Mouse (Mus musculus) MEL (cell line): Measurements from ENCODE around the gene Pitpnm3. TPM values are rescaled to one million over a fixed set of nuclear protein-coding genes. Genes with fewer than 3 reads are reported as not detected.

Source experiments
- DNase-seq: peaks from one replicate; pipeline ENCODE4 v3.0.0; 2011; ENCODE audit warnings: low read depth, low spot score
- H3K27ac ChIP-seq: 2 replicates; pipeline ENCODE4 v1.5.1; 2012; ENCODE audit warnings: low read depth, mild to moderate bottlenecking, control low read depth, low read length, moderate library complexity; ENCODE audit not compliant: control insufficient read depth
- H3K27me3 ChIP-seq, 2 experiments: fragments of 150-350 bp in 1 of 2; sonication (generic) in 1 of 2; 2 replicates each; pipeline ENCODE4 v1.6.1; 2012; ENCODE audit warnings: low read length in 2 of 2, mild to moderate bottlenecking in 2 of 2, improper control_type of control experiment in 1 of 2, moderate library complexity in 1 of 2; ENCODE audit not compliant: insufficient read depth in 2 of 2, control insufficient read depth in 1 of 2
- H3K36me3 ChIP-seq, 2 experiments: 2 replicates each; pipeline ENCODE4 v1.6.1; 2012 to 2014; ENCODE audit warnings: low read length in 2 of 2, improper control_type of control experiment in 1 of 2, inconsistent platforms in 1 of 2, mild to moderate bottlenecking in 1 of 2; ENCODE audit not compliant: insufficient read depth in 2 of 2, control insufficient read depth in 1 of 2
- H3K4me1 ChIP-seq, 2 experiments: fragments of 150-350 bp in 1 of 2; sonication (generic) in 1 of 2; 2 replicates each; pipeline ENCODE4 v1.6.1; 2012; ENCODE audit warnings: low read length in 2 of 2, improper control_type of control experiment in 1 of 2, mild to moderate bottlenecking in 1 of 2; ENCODE audit not compliant: insufficient read depth in 2 of 2, control insufficient read depth in 1 of 2
- H3K4me3 ChIP-seq, 2 experiments: fragments of 150-350 bp in 1 of 2; sonication (generic) in 1 of 2; 2 replicates each; pipeline ENCODE4 v1.5.1; 2012; ENCODE audit warnings: low read depth in 2 of 2, low read length in 2 of 2, mild to moderate bottlenecking in 2 of 2, moderate library complexity in 2 of 2, control low read depth in 1 of 2, improper control_type of control experiment in 1 of 2; ENCODE audit not compliant: control insufficient read depth in 1 of 2, insufficient read depth in 1 of 2
- H3K79me2 ChIP-seq: 2 replicates; pipeline ENCODE4 v1.6.1; 2012; ENCODE audit warnings: mild to moderate bottlenecking, low read length, moderate library complexity; ENCODE audit not compliant: control insufficient read depth, poor library complexity, insufficient read depth
- H3K9ac ChIP-seq: 2 replicates; pipeline ENCODE4 v1.6.1; 2012; ENCODE audit warnings: low read depth, mild to moderate bottlenecking, control low read depth, low read length, moderate library complexity; ENCODE audit not compliant: control insufficient read depth, poor library complexity, severe bottlenecking
- H3K9me3 ChIP-seq: fragments of 150-350 bp; sonication (generic); replicated peaks from 2 replicates; pipeline ENCODE4 v1.6.1; 2012; ENCODE audit warnings: mild to moderate bottlenecking, low read length, improper control_type of control experiment, moderate library complexity; ENCODE audit not compliant: insufficient read depth
- BHLHE40 ChIP-seq: IDR thresholded peaks from 2 replicates; pipeline ENCODE4 v1.6.1; 2012; ENCODE audit warnings: low read depth, mild to moderate bottlenecking, inconsistent platforms, low read length, improper control_type of control experiment, borderline replicate concordance
- CHD2 ChIP-seq: IDR thresholded peaks from 2 replicates; pipeline ENCODE4 v1.6.1; 2011; ENCODE audit warnings: low read length, improper control_type of control experiment
- CTCF ChIP-seq, 3 experiments: IDR thresholded peaks in 2 of 3; conservative IDR thresholded peaks in 1 of 3; 2 replicates each; pipeline ENCODE4 v1.5.1; 2011 to 2012; ENCODE audit warnings: low read length in 3 of 3, low read depth in 2 of 3, mild to moderate bottlenecking in 2 of 3, improper control_type of control experiment in 1 of 3, inconsistent platforms in 1 of 3, mixed read lengths in 1 of 3, moderate library complexity in 1 of 3; ENCODE audit not compliant: control insufficient read depth in 1 of 3, insufficient read depth in 1 of 3, poor library complexity in 1 of 3, severe bottlenecking in 1 of 3
- E2F4 ChIP-seq: IDR thresholded peaks from 2 replicates; pipeline ENCODE4 v1.6.1; 2011; ENCODE audit warnings: low read depth, low read length, improper control_type of control experiment, borderline replicate concordance
- HCFC1 ChIP-seq: IDR thresholded peaks from 2 replicates; pipeline ENCODE4 v1.6.1; 2012; ENCODE audit warnings: low read depth, mild to moderate bottlenecking, inconsistent platforms, low read length, improper control_type of control experiment, moderate library complexity
- JUND ChIP-seq: IDR thresholded peaks from 2 replicates; pipeline ENCODE4 v1.6.1; 2011; ENCODE audit warnings: low read depth, mild to moderate bottlenecking, improper control_type of control experiment, low read length
- MAZ ChIP-seq: IDR thresholded peaks from 2 replicates; pipeline ENCODE4 v1.6.1; 2012; ENCODE audit warnings: low read depth, mild to moderate bottlenecking, inconsistent platforms, low read length, improper control_type of control experiment
- MYB ChIP-seq: IDR thresholded peaks from 2 replicates; pipeline ENCODE4 v1.6.1; 2011; ENCODE audit warnings: mild to moderate bottlenecking, low read depth, low read length, improper control_type of control experiment
- MYC ChIP-seq: IDR thresholded peaks from 2 replicates; pipeline ENCODE4 v1.6.1; 2011; ENCODE audit warnings: low read depth, mild to moderate bottlenecking, low read length, improper control_type of control experiment, moderate library complexity
- NRF1 ChIP-seq: IDR thresholded peaks from 2 replicates; pipeline ENCODE4 v1.6.1; 2014; ENCODE audit warnings: low read depth, mild to moderate bottlenecking, inconsistent platforms, low read length, improper control_type of control experiment, moderate library complexity; ENCODE audit not compliant: poor library complexity, insufficient read depth, severe bottlenecking
- POLR2AphosphoS5 ChIP-seq: IDR thresholded peaks from 2 replicates; pipeline ENCODE4 v1.6.1; 2012; ENCODE audit warnings: low read depth, borderline replicate concordance, mild to moderate bottlenecking, inconsistent platforms, low read length, moderate library complexity, mixed read lengths
- RCOR1 ChIP-seq: IDR thresholded peaks from 2 replicates; pipeline ENCODE4 v1.6.1; 2012; ENCODE audit warnings: low read depth, mild to moderate bottlenecking, inconsistent platforms, low read length, improper control_type of control experiment
- SIN3A ChIP-seq: IDR thresholded peaks from 2 replicates; pipeline ENCODE4 v1.6.1; 2012; ENCODE audit warnings: low read length, improper control_type of control experiment, inconsistent platforms
- TBP ChIP-seq: IDR thresholded peaks from 2 replicates; pipeline ENCODE4 v1.8.0; 2011; ENCODE audit warnings: low read depth, low read length, improper control_type of control experiment
- TCF12 ChIP-seq: IDR thresholded peaks from 2 replicates; pipeline ENCODE4 v1.6.1; 2014; ENCODE audit warnings: low read depth, mild to moderate bottlenecking, inconsistent platforms, low read length, improper control_type of control experiment, moderate library complexity
- ZNF384 ChIP-seq: IDR thresholded peaks from 2 replicates; pipeline ENCODE4 v1.6.1; 2012; ENCODE audit warnings: low read depth, mild to moderate bottlenecking, inconsistent platforms, low read length, improper control_type of control experiment
- polyA plus RNA-seq, 2 experiments: library from polyadenylated mRNA; stranded (reverse) in 1 of 2; unstranded in 1 of 2; fragments of >175 nt in 1 of 2; fragments of >200 nt in 1 of 2; gene quantifications; 2 replicates each; pipeline versions ENCODE4 v1.2.1 to v1.2.4; 2012; ENCODE audit warnings: low replicate concordance in 2 of 2, low read depth in 1 of 2; ENCODE audit not compliant: insufficient read length in 2 of 2, insufficient read depth in 1 of 2, missing spikeins in 1 of 2
- total RNA-seq: library from RNA; depleted of rRNA; stranded (reverse); fragments of 300-350 nt; gene quantifications from 2 replicates; pipeline ENCODE4 v1.2.3, GENCODE M21; 2012

The Pitpnm3 gene
- total and polyA plus RNA-seq, 3 experiments: 0.24 TPM; not detected in 2

GRCm38 (mm10) chr11:72065103-72065502 lies 70.5 kb downstream of the Pitpnm3 start:
- Histone ChIP-seq H3K4me1 (no peaks in the 10 kb centered on the region), H3K27me3 (0 out of 4 replicates have a peak, but pooled peaks cover 0 to 1% of the 10 kb centered on the region in 2 experiments), H3K79me2 (no peaks in the 10 kb centered on the region), H3K9me3 (no peaks in the 10 kb centered on the region), H3K27ac (no peak overlapping the region), H3K4me3 (no peak overlapping the region), H3K36me3 (no peaks in the 10 kb centered on the region), H3K9ac (no peak overlapping the region)
- TF ChIP-seq TCF12: no peak
- no peak for TF ChIP-seq SIN3A
- no peak for TF ChIP-seq MYC
- no peak for TF ChIP-seq ZNF384
- no peak for TF ChIP-seq NRF1
- no peak for TF ChIP-seq POLR2AphosphoS5
- no peak for TF ChIP-seq TBP
- no peak for TF ChIP-seq CTCF (IDR thresholded peaks at IDR 0.05 in 2 of 3, conservative IDR thresholded peaks at IDR 0.05 in 1 of 3; ENCODE audit: control insufficient read depth in 1 of 3, insufficient read depth in 1 of 3, low read depth in 2 of 3, low read length in 3 of 3, poor library complexity in 1 of 3, severe bottlenecking in 1 of 3)
- TF ChIP-seq MYB: no peak
- no peak for TF ChIP-seq HCFC1
- no peak for TF ChIP-seq E2F4
- no peak for TF ChIP-seq JUND
- TF ChIP-seq BHLHE40: no peak
- TF ChIP-seq MAZ: no peak
- DNase-seq: no peak

- H3K27me3 ChIP-seq: no peaks in the 10 kb centered on the region
- TF ChIP-seq RCOR1: no peak
- no peak for TF ChIP-seq CHD2
- TF ChIP-seq MYB: no peak
- TF ChIP-seq, all 39 proteins: peak for 0
- Histone ChIP-seq H3K79me2 (no peaks in the 10 kb centered on the region), H3K4me1 (no peaks in the 10 kb centered on the region), H3K36me3 (no peaks in the 10 kb centered on the region), H3K9ac (no peak overlapping the region), H3K9me3 (no peaks in the 10 kb centered on the region), H3K4me3 (no peak overlapping the region), H3K27ac (no peak overlapping the region)
- no peak for DNase-seq
These were observed 71.2 kb downstream of the Pitpnm3 start for GRCm38 (mm10) chr11:72064414-72064813.
